Mouse (Mus musculus): ENCODE measurements around the gene Gm28047.

The Gm28047 gene

GRCm38 (mm10) chr15:102546246-102546645, 78.6 kb downstream of the Gm28047 start:
- no peak for DNase-seq

- DNase-seq = no peak
Observed at GRCm38 (mm10) chr15:102544801-102545200, 80.1 kb downstream of the Gm28047 start.

GRCm38 (mm10) chr15:102533926-102534325, 90.9 kb downstream of the Gm28047 start:
- no peak for DNase-seq

GRCm38 (mm10) chr15:102532106-102532900, 92.6 kb downstream of the Gm28047 start:
- DNase-seq = no peak

DNA sequence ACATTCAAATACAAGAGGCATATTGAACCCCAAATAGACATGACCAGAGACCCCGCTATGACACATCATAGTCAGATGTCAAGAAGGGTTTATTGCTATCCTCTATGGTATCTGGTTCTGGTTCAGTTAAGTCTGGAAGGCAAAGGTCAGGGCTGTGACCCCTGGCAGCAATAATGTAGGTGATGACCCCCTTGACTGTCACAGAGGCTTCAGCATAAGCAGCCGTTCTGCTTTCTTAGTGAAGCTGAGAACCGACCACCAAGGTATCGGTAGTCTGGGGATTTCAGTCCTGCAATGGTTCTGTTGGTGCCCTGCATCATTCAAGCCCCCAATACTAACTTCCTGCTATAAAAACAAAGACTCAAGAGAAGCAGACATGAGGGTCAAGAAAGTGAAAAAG, 93.3 kb downstream of the Gm28047 start:
- DNase-seq = no peak

DNA sequence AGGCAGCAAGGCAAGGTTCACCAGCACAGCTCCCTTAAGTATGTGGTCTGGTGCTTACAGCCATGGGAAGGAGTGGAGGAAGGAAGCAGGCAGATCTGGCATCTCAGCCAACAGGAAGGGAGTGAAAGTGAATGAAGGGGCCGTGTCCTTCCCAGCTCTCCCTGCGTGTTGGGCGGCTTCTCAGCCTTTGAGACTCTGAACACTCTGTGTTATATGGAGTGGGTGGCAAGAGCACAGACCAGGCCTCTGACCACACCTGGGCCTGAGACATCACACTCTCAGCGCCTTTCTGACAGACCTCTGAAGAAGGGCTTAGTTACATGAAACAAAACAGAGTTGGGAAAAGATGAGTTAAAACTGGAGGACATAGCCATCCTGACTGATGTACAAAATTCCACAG, 94.3 kb downstream of the Gm28047 start:
- no peak for DNase-seq

DNA sequence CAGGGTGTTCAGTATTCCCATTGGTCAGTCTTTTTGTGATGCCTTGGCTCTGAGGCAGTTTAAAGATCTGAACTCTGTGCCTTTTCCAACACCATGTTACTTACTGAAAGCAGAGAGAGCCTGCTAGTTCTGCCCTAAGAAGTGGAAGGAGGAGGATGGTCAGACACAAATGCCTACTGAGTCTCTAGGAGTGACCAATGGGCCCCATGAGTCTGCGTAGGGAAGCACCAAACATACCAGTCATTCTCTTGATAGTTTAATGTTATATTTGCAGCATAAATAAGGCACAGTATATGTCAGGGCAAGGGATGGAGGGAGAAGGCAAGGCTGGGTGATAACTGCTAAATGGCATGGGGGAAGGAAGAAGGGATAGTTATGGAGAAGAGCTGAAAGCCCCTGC, 96.5 kb downstream of the Gm28047 start:
- no peak for DNase-seq

DNA sequence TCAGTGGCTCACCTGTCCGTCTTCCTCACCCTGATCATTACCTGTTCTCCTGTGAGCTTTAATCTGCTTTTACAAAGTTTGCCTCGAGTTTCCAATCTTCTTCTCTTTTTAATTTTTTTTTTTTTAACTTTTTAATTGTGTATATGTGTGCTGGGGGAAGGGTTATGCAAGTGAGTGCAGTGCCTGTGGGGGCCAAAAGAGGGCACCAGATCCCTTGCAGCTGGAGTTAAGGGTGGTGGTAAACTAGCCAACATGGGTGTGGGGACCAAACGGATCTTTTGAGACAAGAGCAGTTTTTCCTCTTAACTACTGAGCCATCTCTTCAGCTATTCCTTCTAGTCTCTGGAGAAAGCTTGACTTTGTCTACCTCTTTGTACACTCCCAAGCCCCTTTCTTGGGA, 96.9 kb downstream of the Gm28047 start:
- peak; percentile 40 for DNase-seq

DNA sequence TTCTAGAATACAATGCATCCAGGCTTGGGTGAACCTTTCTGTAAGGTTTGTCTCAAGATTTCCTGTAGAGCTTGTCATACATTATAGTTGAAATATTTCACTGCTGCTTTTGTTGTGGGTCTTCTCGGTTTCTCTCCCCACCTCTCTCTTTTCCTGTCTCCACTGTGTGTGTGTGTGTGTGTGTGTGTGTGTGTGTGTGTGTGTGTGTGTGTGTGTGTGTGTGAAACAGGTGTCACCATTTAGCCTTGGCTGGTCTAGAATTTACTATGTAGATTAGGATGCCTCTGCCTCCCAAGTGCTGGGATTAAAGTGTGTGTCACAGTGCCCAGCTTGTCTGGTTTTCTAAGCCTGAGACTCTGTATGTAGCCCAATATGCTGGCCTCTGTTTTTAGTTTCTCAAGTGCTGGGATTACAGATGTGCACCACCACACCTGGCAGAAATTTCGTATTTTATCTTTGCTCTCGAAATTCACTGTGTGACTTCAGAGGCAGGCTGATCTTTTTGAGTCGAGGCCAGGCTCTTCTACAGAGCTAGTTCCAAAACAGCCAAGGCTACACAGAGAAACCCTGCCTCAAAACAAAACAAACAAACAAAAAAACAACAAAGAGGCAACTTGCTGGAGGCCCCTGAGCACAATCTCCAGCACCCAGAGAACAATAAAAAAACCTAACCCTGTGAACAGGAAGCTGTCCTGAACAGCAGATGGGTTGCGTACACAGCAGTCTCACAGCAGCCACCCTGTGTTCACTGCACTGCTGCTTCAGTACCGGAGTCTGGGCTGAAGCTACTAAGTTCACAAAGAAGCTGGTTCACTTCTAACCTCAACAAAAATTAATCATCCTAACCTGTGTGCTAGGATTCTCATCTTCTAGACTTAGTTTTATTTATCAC, 98.5 kb downstream of the Gm28047 start:
- DNase-seq = peak; percentile 37

- peak; percentile 78 for DNase-seq
Observed at GRCm38 (mm10) chr15:102524892-102525485, 99.9 kb downstream of the Gm28047 start, which contains the start of gene Npff. TSS of gene Npff (minus strand) at chr15:102524942.

- no peak for DNase-seq
Observed at GRCm38 (mm10) chr15:102521480-102521879, 103.4 kb downstream of the Gm28047 start.

GRCm38 (mm10) chr15:102520416-102520815, 104.5 kb downstream of the Gm28047 start:
- no peak for DNase-seq

DNA sequence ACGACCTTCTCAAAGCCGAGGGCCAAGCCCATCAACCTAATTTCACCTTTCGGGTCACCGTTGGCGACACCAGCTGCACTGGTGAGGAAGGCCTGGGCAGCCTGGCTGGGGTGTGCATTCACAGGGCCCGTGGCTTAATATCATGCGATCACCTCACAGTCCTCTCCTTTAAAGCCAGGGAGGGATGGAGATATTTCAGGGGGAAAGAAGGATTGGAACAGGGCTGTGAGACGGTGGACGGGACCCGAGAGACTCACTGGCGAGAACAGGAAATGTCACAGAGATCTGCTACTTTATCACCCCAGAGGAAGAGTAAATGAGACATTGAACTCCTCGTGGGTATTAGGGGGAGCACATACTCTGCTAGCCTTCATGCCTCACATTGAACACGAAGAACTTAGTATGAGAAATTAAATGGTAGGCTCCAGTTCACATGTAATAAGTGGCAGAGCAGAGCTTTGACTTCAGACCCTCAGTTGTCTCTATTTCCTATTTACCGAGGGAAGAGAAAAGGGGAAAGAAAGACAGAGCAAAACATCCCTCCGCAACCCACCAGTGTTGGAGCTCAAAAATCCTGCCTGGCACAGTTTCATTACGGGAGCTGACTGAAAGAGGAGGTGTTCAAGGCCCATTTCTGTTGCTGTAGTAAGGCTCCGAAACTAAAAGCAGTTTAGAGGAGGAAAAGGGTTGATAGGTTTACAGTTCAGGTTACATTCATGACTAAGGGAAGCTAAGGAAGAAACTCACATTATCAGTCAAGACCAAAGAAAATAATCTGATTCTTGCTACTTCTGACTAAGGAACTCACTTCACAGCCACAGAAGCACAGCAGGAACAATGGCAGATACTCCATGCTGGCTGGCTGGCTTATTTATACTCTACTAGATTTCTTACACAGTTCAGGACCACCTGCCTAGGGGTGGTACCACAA, 105.4 kb downstream of the Gm28047 start:
- no peak for DNase-seq

GRCm38 (mm10) chr15:102518859-102519201, 106.0 kb downstream of the Gm28047 start:
- no peak for DNase-seq

DNA sequence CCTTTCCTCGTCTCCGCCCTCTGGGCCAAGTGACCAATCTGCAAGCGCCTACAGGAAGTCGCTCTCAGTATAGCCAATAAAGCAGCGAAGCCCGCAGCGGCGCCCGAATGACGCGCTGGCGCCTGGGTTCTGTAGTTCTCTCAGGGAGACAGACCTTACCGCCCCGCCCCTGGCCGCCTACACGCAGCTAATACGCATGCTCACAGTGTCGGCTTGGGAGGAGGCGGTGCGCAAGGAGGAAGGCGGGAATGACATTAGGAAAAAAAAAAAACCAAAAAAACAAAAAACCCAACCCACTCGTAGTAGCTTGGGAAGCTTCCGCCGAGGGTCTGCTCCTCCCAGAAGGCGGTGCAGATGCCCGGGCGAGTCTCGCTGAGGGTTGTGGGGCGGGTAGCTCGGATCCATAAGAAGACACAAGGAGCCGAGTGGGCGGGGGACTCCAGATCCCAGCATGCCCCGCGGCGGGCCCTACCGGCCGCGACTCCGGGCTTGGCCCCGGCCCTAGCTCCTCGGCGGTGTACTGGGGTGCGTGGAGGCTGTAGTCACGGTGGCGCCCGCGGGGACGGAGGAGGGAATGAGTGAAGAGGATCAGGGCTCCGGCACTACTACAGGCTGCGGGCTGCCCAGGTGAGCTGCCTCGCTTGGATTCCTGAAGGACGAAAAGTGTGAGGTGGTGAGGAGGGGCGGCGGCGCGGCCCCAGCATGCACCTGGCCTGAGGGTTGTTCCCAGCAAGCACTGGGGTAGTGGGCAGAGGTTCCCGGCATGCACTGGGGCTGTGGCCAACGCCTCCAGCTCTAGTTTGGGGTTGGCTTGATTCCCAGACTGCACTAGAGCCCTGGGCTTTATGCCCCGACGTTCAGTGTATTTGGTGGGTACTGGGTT, 106.7 kb downstream of the Gm28047 start, which contains the start of gene Tarbp2:
Gene Tarbp2, plus strand, starts transcription at position 217 of the 883 bp plus-strand sequence.
- DNase-seq = peak; percentile 99

DNA sequence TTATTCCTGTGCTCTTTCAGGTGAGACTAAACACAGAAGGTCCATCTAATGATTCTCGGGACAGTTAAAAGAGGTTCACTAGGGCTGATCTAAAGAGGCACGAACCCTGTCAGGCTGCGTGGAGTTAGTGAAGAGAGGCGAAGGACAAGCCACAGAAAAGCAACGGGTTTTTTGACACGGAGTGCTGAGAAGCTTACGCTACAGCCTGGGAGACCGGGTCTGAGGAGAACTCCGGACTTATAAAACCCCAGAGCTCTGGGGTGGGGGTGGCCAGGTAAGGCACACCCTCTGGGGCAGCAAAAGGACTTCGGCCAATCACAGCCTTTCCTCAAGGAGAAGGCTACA, 107.3 kb downstream of the Gm28047 start:
- DNase-seq = no peak

DNA sequence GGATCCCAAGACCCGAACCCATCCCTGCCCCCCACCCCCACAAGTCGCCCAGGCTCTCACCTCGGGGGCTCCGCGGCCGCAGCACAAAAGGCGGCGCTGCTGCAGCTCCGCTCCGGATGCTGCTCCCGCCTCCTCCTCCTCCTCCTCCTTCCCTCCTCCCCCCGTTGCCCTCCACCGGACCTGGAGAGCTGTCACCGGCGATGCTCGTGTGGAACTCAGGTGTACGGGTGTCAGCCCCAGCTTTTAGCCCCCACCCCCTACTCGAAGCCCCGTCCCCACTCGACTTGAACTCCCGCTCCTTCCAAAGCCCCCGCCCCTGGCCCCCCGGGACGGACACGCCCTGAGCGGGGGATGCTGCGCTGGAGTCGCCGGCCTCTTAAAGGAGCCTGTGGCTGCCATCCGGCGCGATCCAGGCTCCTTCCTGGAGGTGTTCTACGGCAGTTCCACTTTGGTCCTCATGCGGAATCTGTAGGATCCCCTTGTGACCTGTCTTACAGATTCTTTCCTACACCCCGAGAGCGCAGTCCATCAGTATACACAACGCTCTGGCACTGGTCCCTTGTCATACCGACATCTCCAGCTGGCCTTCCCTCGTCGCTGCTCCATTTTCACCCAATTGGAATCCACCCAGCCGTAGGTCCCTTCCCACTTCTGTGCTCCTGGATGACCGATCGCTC, 108.0 kb downstream of the Gm28047 start, which contains the start of gene Map3k12:
Gene Map3k12, minus strand, starts transcription at position 337 of the 677 bp plus-strand sequence.
- DNase-seq = peak; percentile 82

DNA sequence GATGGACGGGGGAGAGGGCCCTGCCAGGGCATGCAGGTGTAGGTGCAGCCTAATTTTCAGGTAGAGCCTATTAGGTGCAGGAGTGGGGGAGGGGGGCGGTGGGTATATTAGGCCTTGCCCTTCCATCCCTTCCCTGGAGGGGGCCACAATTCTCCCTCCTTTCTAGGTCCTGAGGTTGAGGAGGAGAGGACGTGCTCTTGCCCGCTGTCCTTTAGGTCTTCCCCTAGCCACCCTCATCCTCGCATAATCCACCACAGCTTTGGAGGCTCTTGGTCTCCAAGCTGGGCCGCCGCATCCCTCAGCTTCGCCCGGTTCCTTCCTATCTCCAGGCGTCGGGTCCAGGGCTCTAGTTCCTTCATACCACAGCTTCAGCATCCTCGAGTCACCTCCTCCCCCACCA, 108.6 kb downstream of the Gm28047 start:
- DNase-seq = no peak

DNA sequence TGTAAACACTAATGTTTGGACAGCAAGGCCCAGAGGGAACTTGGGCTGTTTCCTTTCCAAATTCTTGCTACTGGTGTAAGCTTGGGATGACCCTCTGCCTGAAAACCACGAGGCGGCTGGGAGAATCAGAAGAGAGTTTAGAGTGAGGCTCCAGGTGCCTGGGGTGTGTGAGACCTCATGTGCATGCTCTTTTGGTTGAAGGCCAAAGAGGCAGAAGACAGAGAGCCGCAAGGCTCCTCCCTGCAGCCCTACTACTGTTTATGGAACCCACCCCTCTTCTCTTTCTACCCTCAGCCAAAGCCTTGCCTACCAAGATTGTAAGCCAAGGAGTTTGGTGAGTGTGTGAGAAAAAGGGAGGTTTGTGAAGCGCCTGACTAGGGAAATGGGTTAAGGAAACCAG, 109.1 kb downstream of the Gm28047 start:
- DNase-seq = no peak

DNA sequence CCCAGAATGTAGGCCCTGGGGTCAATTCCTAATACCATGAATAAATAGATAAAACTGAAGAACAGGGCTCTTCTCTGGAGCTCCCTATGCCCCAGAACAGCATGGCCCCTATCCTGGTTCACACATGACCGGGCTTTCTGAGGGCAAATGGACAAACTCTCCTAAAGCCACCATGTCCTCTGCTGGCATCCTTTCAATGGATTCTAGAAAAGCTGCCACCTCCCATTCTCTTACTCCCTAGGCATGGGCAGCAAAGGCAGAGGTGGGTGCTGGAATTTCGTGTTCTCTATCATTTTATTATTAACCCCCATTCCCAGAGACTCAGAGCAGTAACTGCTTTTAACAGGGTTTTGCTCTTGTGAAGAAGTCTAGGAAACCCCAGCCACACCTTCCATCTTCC, 109.6 kb downstream of the Gm28047 start:
- DNase-seq = no peak

DNA sequence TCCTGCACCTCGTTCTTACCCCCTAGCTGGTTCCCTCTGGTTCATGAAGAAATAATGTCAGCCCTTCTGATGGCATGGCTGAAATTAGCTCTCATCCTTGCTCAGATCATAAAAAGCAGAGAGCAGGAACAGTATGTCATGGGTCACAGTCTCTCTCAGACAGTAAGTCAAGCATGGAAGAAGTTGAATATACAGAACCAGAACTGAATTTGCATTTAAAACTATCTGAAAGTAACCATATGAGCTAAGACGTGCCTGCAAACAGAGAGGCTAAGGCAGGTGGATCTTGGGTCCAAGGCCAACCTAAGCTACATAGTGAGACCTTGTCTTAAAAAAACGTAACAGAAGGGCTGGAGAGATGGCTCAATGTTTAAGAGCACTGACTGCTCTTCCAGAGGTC, 111.9 kb downstream of the Gm28047 start:
- no peak for DNase-seq

Measured in thymus, postnatal 14 days (tissue).